Mouse (Mus musculus) neural tube, embryonic 12.5 days (tissue): ENCODE data around the gene Wscd2. TPM values are rescaled to one million over a fixed set of nuclear protein-coding genes. Genes with fewer than 3 reads are reported as not detected.

Experiments used
- ATAC-seq: fragments of 200-750 bp; cut with Nextera tagmentation; 2 replicates; pipeline ENCODE4 v1.8.0; 2017; ENCODE audit warnings: low read depth, mild to moderate bottlenecking, moderate TSS enrichment, moderate library complexity; ENCODE audit not compliant: low FRiP score
- H3K27ac ChIP-seq: fragments of 300-500 bp; sonication (generic); 2 replicates; pipeline ENCODE4 v1.5.1; 2016
- H3K27me3 ChIP-seq: fragments of 300-500 bp; sonication (generic); replicated peaks from 2 replicates; pipeline ENCODE4 v1.6.1; 2016; ENCODE audit warnings: mild to moderate bottlenecking
- H3K36me3 ChIP-seq: fragments of 300-500 bp; sonication (generic); 2 replicates; pipeline ENCODE4 v1.6.1; 2016; ENCODE audit warnings: mild to moderate bottlenecking
- H3K4me1 ChIP-seq: fragments of 300-500 bp; sonication (generic); 2 replicates; pipeline ENCODE4 v1.6.1; 2016
- H3K4me2 ChIP-seq: fragments of 300-500 bp; sonication (generic); replicated peaks from 2 replicates; pipeline ENCODE4 v1.6.1; 2016; ENCODE audit warnings: mild to moderate bottlenecking
- H3K4me3 ChIP-seq: fragments of 300-500 bp; sonication (generic); 2 replicates; pipeline ENCODE4 v1.5.1; 2016
- H3K9ac ChIP-seq: fragments of 300-500 bp; sonication (generic); 2 replicates; pipeline ENCODE4 v1.6.1; 2016; ENCODE audit warnings: mild to moderate bottlenecking
- H3K9me3 ChIP-seq: fragments of 300-500 bp; sonication (generic); 2 replicates; pipeline ENCODE4 v1.6.1; 2016; ENCODE audit warnings: mild to moderate bottlenecking
- WGBS: fragments of 180-500 bp; shearing (Covaris S2); methylation state at CpG from one replicate; pipeline ENCODE4 v1.1.7; 2016; 5-methylcytosine and 5-hydroxymethylcytosine counted together
- polyA plus RNA-seq: library from polyadenylated mRNA; unstranded; fragments of >200 nt; fragmentation: Nextera tagmentation; extraction: Ambion mirVana; gene quantifications from 2 replicates; pipeline ENCODE4 v1.2.1, GENCODE M21; 2016

Wscd2 gene
- polyA plus RNA-seq, 1 experiment from 2014 or later, result 16.5 TPM

DNA sequence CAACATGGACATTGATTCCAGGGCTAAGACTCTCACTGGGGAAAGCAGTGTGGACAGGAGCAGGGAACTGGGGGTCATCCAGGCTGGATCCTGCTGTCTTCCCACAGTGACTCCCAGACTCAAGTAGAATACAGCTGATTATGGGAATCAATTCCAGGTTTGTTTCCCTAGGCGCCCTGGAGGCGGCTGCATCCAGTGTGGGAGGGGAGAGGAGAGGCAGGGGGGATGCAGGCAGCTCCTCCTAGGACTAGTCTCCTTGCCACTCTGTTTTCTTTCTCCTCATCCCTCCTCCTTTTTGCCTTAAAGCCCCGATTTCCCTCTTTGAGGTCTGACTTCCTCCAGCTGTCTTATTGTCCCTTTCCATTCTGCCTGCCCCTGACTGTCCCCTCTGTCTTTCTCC, 101.0 kb downstream of the Wscd2 start:
- peak overlapping the region; percentile 12; the same call in 1 of the 2 replicates for H3K4me2 ChIP-seq

GRCm38 (mm10) chr5:113591751-113592230, 101.7 kb downstream of the Wscd2 start:
- Histone ChIP-seq H3K9ac (no peak overlapping the region), H3K4me1 (peaks cover 39% of the 10 kb centered on the region), H3K9me3 (no peaks in the 10 kb centered on the region), H3K36me3 (no peaks in the 10 kb centered on the region), H3K4me3 (no peak overlapping the region), H3K27ac (0 out of 2 replicates have a peak overlapping the region, but pooled peaks have one; percentile 32), H3K27me3 (0 out of 2 replicates have a peak, but pooled peaks cover 4% of the 10 kb centered on the region), H3K4me2 (peak overlapping the region; percentile 12; the same call in 1 of the 2 replicates)
- ATAC-seq, result peak; percentile 90
- WGBS, result 9% methylated on average over 6 of the region's 6 CpGs

More for the DNA sequence above, 101.0 kb downstream of the Wscd2 start:
- no peaks in the 10 kb centered on the region for H3K36me3 ChIP-seq
- 9% methylated on average over 3 of the region's 3 CpGs for WGBS
- 0 out of 2 replicates have a peak overlapping the region, but pooled peaks have one; percentile 32 for H3K27ac ChIP-seq
- H3K4me1 ChIP-seq, result peaks cover 39% of the 10 kb centered on the region
- no peaks in the 10 kb centered on the region for H3K9me3 ChIP-seq
- 0 out of 2 replicates have a peak overlapping the region, but pooled peaks have one; percentile 8 for H3K9ac ChIP-seq
- H3K4me3 ChIP-seq, result no peak overlapping the region
- ATAC-seq, result 0 out of 2 replicates have a peak, but pooled peaks have one; percentile 5
- H3K27me3 ChIP-seq, result 0 out of 2 replicates have a peak, but pooled peaks cover 4% of the 10 kb centered on the region

- ATAC-seq, result no peak
- no peak overlapping the region for H3K4me2 ChIP-seq
- H3K36me3 ChIP-seq, result no peaks in the 10 kb centered on the region
- H3K4me1 ChIP-seq, result peaks cover 34% of the 10 kb centered on the region
- no peak overlapping the region for H3K27ac ChIP-seq
- H3K9me3 ChIP-seq, result no peaks in the 10 kb centered on the region
- no peak overlapping the region for H3K9ac ChIP-seq
- H3K4me3 ChIP-seq, result no peak overlapping the region
- 0 out of 2 replicates have a peak, but pooled peaks cover 4% of the 10 kb centered on the region for H3K27me3 ChIP-seq
- 94% methylated on average over 6 of the region's 6 CpGs for WGBS
Measured at GRCm38 (mm10) chr5:113593911-113594705, 104.0 kb downstream of the Wscd2 start.

- 86% methylated on average over 9 of the region's 9 CpGs for WGBS
- Histone ChIP-seq H3K9ac (no peak overlapping the region), H3K27ac (no peak overlapping the region), H3K4me2 (no peak overlapping the region), H3K36me3 (no peaks in the 10 kb centered on the region), H3K9me3 (no peaks in the 10 kb centered on the region), H3K27me3 (no peaks in the 10 kb centered on the region), H3K4me1 (peaks cover 27% of the 10 kb centered on the region), H3K4me3 (no peak overlapping the region)
- no peak for ATAC-seq
Measured at GRCm38 (mm10) chr5:113596252-113596651, 106.1 kb downstream of the Wscd2 start.

GRCm38 (mm10) chr5:113596780-113597353, 106.7 kb downstream of the Wscd2 start:
- Histone ChIP-seq H3K4me2 (no peak overlapping the region), H3K27ac (no peak overlapping the region), H3K27me3 (no peaks in the 10 kb centered on the region), H3K36me3 (no peaks in the 10 kb centered on the region), H3K4me3 (no peak overlapping the region), H3K4me1 (peaks cover 21% of the 10 kb centered on the region), H3K9ac (no peak overlapping the region), H3K9me3 (no peaks in the 10 kb centered on the region)
- ATAC-seq, result no peak
- WGBS, result 67% methylated on average over 9 of the region's 9 CpGs

- H3K36me3 ChIP-seq, result no peaks in the 10 kb centered on the region
- H3K9me3 ChIP-seq, result no peaks in the 10 kb centered on the region
- no peak overlapping the region for H3K4me2 ChIP-seq
- no peak overlapping the region for H3K27ac ChIP-seq
- 83% methylated on average over 2 of the region's 3 CpGs for WGBS
- no peak for ATAC-seq
- H3K27me3 ChIP-seq, result no peaks in the 10 kb centered on the region
- no peaks in the 10 kb centered on the region for H3K4me1 ChIP-seq
- H3K9ac ChIP-seq, result no peak overlapping the region
- no peak overlapping the region for H3K4me3 ChIP-seq
Measured at GRCm38 (mm10) chr5:113600181-113600580, 110.0 kb downstream of the Wscd2 start.

GRCm38 (mm10) chr5:113600803-113601202, 110.7 kb downstream of the Wscd2 start:
- Histone ChIP-seq H3K27me3 (no peaks in the 10 kb centered on the region), H3K9me3 (no peaks in the 10 kb centered on the region), H3K9ac (no peak overlapping the region), H3K4me1 (no peaks in the 10 kb centered on the region), H3K4me3 (no peak overlapping the region), H3K4me2 (no peak overlapping the region), H3K27ac (no peak overlapping the region), H3K36me3 (no peaks in the 10 kb centered on the region)
- 80% methylated on average over 4 of the region's 4 CpGs for WGBS
- ATAC-seq, result no peak

DNA sequence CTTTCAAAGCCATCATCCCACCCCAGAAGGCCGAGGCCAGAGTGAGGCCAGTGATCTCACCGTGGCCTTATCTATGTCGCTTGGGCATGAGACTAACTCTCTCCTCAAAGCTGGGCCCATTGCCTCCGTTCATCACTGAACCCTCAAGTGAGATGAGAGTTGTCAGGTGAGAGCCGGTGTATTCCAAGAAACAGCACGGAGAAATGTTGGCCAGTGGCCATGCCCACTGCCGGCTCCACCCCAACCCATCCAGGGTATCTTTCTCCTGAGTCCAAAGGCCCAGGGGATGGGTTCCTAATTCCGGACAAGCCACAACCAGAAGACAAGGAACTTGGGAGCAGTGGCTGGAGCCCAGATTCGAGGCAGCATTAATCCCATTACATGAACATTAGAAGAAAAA, 113.3 kb downstream of the Wscd2 start:
- WGBS, result 84% methylated on average over 9 of the region's 9 CpGs

GRCm38 (mm10) chr5:113604758-113605157, 114.6 kb downstream of the Wscd2 start:
- H3K9ac ChIP-seq, result no peak overlapping the region
- no peaks in the 10 kb centered on the region for H3K27me3 ChIP-seq
- no peak overlapping the region for H3K4me2 ChIP-seq
- H3K36me3 ChIP-seq, result no peaks in the 10 kb centered on the region
- H3K4me1 ChIP-seq, result peaks cover 18% of the 10 kb centered on the region
- H3K27ac ChIP-seq, result no peak overlapping the region
- WGBS, result 78% methylated on average over 4 of the region's 4 CpGs
- no peak overlapping the region for H3K4me3 ChIP-seq
- ATAC-seq, result no peak
- H3K9me3 ChIP-seq, result no peaks in the 10 kb centered on the region

More for the DNA sequence above, 113.3 kb downstream of the Wscd2 start:
- ATAC-seq, result no peak
- Histone ChIP-seq H3K9ac (no peak overlapping the region), H3K36me3 (no peaks in the 10 kb centered on the region), H3K27me3 (no peaks in the 10 kb centered on the region), H3K27ac (no peak overlapping the region), H3K9me3 (no peaks in the 10 kb centered on the region), H3K4me2 (no peak overlapping the region), H3K4me3 (no peak overlapping the region), H3K4me1 (peaks cover 14% of the 10 kb centered on the region)

- no peak overlapping the region for H3K27ac ChIP-seq
- H3K9me3 ChIP-seq, result no peaks in the 10 kb centered on the region
- no peaks in the 10 kb centered on the region for H3K36me3 ChIP-seq
- H3K4me1 ChIP-seq, result peaks cover 28% of the 10 kb centered on the region
- WGBS, result 65% methylated on average over 3 of the region's 3 CpGs
- no peak overlapping the region for H3K9ac ChIP-seq
- no peak for ATAC-seq
- no peak overlapping the region for H3K4me3 ChIP-seq
- no peak overlapping the region for H3K4me2 ChIP-seq
- H3K27me3 ChIP-seq, result no peaks in the 10 kb centered on the region
Measured at GRCm38 (mm10) chr5:113606121-113606520, 116.0 kb downstream of the Wscd2 start.

DNA sequence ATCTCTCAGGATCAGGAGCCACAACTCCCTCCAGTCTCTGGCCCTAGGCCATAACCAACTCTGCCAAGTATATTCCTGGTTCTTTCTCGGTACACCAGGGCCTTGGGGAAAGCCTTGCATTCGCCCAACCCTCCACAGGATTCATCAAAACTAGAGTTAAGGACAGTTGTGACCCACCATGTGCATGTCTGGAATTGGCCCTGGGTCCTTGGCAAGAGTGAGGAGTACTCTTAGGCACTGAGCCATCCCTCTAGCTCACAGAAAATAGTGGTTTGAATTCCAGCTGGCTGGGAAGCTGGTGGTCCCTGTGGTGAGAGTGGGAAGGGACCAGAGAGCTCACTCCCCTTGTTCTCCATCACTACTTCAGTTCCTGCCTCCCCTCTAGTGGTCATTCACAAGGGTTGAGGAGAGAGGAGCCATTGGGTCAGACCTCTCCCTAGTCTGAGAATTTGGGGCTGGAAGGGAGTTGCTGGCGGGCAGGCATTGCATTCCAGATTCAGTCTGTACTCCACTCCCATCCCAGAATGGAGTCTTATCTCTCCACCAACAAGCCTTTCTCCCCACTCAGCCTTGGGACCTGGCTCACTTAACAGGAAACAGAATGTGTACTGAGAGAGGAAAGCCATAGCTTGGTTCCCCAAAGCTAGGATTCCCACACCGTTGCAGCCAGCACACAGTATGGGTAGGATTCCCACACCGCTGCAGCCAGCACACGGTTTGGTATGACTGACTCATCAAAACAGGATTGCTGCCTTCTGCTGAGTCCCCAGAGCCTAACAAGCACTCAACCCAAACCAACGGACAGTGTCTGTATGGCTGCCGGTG, 117.0 kb downstream of the Wscd2 start:
- Histone ChIP-seq H3K27ac (0 out of 2 replicates have a peak overlapping the region, but pooled peaks have one; percentile 43), H3K4me3 (no peak overlapping the region), H3K36me3 (no peaks in the 10 kb centered on the region), H3K9ac (no peak overlapping the region), H3K4me2 (no peak overlapping the region), H3K27me3 (no peaks in the 10 kb centered on the region), H3K4me1 (peaks cover 29% of the 10 kb centered on the region), H3K9me3 (no peaks in the 10 kb centered on the region)
- ATAC-seq, result no peak
- 80% methylated on average over 8 of the region's 8 CpGs for WGBS
